Mouse (Mus musculus) liver, postnatal 0 days (tissue): ENCODE measurements around the gene Gdpd5. TPM values are rescaled to one million over a fixed set of nuclear protein-coding genes. Genes with fewer than 3 reads are reported as not detected.
A peak's percentile ranks its signal among the peaks of the same experiment; 100 is the strongest.

Experiments used
- ATAC-seq: fragments of 200-750 bp; cut with Nextera tagmentation; 2 replicates; pipeline ENCODE4 v1.8.0; 2017; ENCODE audit warnings: mild to moderate bottlenecking, moderate library complexity
- DNase-seq: peaks from one replicate; pipeline ENCODE4 v3.0.0-alpha.2; 2016
- H3K27ac ChIP-seq: fragments of 300-500 bp; sonication (generic); 2 replicates; pipeline ENCODE4 v1.5.1; 2014; ENCODE audit warnings: antibody characterized with exemption, moderate library complexity, mild to moderate bottlenecking, low read depth
- H3K27me3 ChIP-seq: fragments of 300-500 bp; sonication (generic); 2 replicates; pipeline ENCODE4 v1.6.1; 2014; ENCODE audit warnings: low read length, control low read depth, mixed read lengths; ENCODE audit not compliant: insufficient read depth
- H3K36me3 ChIP-seq: fragments of 300-500 bp; sonication (generic); replicated peaks from 2 replicates; pipeline ENCODE4 v1.6.1; 2014; ENCODE audit warnings: mild to moderate bottlenecking, control low read depth, low read length, moderate library complexity, mixed read lengths; ENCODE audit not compliant: insufficient read depth
- H3K4me1 ChIP-seq: fragments of 300-500 bp; sonication (generic); 2 replicates; pipeline ENCODE4 v1.6.1; 2014; ENCODE audit warnings: antibody characterized with exemption, mild to moderate bottlenecking, control low read depth; ENCODE audit not compliant: insufficient read depth
- H3K4me2 ChIP-seq: fragments of 300-500 bp; sonication (generic); 2 replicates; pipeline ENCODE4 v1.6.1; 2014; ENCODE audit warnings: low read depth, mild to moderate bottlenecking, low read length, moderate library complexity, mixed read lengths
- H3K4me3 ChIP-seq: fragments of 300-500 bp; sonication (generic); 2 replicates; pipeline ENCODE4 v1.5.1; 2014; ENCODE audit warnings: low read depth, low read length
- H3K9ac ChIP-seq: fragments of 300-500 bp; sonication (generic); replicated peaks from 2 replicates; pipeline ENCODE4 v1.6.1; 2014; ENCODE audit warnings: mild to moderate bottlenecking, moderate library complexity
- H3K9me3 ChIP-seq: fragments of 300-500 bp; sonication (generic); 2 replicates; pipeline ENCODE4 v1.6.1; 2016; ENCODE audit warnings: mild to moderate bottlenecking, control low read depth, low read length, mixed read lengths
- CTCF ChIP-seq: sonication (generic); IDR thresholded peaks from 2 replicates; pipeline ENCODE4 v1.5.1; 2016; ENCODE audit warnings: antibody characterized with exemption, low read depth
- EP300 ChIP-seq: IDR thresholded peaks from 2 replicates; pipeline ENCODE4 v1.6.1; 2016; ENCODE audit warnings: antibody characterized with exemption, low read depth, mild to moderate bottlenecking
- whole genome bisulfite sequencing: fragments of 180-500 bp; shearing (Covaris S2); extraction: QIAGEN DNeasy Blood & Tissue Kit; methylation state at CpG from one replicate; pipeline ENCODE4 v1.1.7; 2014; ENCODE audit not compliant: insufficient replicate concordance; 5-methylcytosine and 5-hydroxymethylcytosine counted together
- polyA plus RNA-seq: library from polyadenylated mRNA; unstranded; fragments of >200 nt; fragmentation: Nextera tagmentation; extraction: Ambion mirVana; gene quantifications from 2 replicates; pipeline ENCODE4 v1.2.1, GENCODE M21; 2015

Gdpd5 gene
- polyA plus RNA-seq, 1 experiment from 2014 or later: 1.7 TPM

DNA sequence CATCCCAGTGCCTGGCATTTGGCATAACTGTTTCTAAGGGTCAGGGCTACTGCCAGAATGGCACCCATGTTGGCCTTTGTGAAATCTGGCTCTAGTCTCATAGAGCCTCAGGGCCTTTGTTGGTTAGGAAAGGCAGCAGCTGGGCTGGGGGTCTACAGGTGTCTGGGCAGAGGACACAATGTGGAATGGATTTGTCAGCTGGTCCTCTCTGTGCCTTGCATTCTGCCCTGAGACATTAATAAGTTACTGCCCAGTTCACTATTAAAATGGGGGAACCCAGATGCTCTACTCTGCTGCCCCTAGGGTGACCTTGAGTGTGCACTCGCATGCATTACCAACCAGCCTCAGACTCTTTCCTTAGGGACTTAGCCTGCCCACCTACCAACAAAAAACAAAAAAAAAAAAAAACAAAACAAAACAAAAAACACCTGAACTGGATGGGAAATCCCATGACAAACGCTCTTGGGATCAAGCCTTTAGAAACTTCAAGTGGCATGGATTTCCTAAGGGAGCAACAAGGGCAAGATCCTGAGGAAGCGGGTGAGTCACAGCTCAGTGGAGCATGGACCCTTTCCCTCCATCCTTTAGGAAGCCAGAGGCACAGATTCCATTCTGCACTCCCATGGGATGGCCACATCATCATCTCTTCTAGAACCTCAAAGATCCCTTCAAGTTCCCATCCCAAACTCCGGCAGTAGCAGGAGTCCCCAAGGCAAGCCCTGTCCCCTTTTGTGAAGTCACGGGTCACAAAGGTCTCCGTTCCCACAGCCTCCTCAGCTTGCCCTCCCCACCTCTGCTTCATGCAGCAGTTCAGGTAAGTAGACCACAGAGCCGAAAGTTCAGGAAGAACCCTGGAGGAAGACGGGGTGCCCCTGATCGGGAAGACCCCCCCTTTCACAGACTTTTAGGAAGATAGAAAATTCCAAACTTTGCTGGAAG lies 31.2 kb upstream of the Gdpd5 start:
- Histone ChIP-seq H3K27ac (no peak overlapping the region), H3K9ac (no peak overlapping the region), H3K9me3 (no peaks in the 10 kb centered on the region), H3K4me2 (peak overlapping the region; percentile 72; the same call in 1 of the 2 replicates), H3K27me3 (peaks cover 10% of the 10 kb centered on the region; the same call in 1 of the 2 replicates), H3K36me3 (no peaks in the 10 kb centered on the region; the same call in 1 of the 2 replicates), H3K4me3 (no peak overlapping the region), H3K4me1 (no peaks in the 10 kb centered on the region)
- ATAC-seq: no peak
- TF ChIP-seq EP300: no peak
- no peak for TF ChIP-seq CTCF
- WGBS: 77% methylated on average over 9 of the region's 9 CpGs
- no peak for DNase-seq

DNA sequence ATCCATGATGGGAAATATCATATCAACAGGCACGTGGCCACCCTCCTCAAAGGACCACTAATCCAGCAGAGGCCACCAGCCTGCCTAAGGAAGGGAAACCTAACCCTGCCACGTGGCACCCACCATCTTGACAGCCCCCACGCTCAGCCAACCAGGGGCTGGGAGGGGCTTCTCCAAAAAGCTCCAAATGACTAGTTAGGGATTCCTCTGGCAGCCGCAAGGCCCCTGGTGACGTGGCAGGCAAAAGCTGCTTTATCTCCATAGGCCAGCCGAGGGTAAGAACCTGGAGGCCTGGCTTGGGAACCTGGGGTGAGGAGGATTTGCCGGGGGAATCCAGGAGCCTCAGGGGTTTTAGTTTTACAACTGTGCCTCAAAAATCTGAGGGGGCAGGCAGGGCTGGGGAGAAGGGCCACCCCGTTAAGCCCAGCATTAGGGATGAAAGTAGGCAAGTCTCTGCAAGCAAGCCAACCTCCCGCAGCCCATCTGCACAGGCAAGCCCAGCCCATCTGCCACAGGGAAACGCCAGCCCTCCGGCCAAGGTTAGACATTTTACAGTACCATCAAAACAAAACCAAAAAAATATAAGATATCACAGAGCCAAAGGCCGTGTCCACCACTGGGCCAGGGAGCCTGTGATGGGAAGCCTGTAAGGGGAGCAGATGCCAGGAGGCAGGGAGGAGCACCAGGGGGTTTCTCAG lies 30.0 kb upstream of the Gdpd5 start:
- H3K36me3 ChIP-seq: no peaks in the 10 kb centered on the region; the same call in 1 of the 2 replicates
- no peaks in the 10 kb centered on the region for H3K9me3 ChIP-seq
- no peak for DNase-seq
- H3K4me1 ChIP-seq: peaks cover 3% of the 10 kb centered on the region; the same call in 1 of the 2 replicates
- H3K27ac ChIP-seq: peak overlapping the region; percentile 39; the same call in 1 of the 2 replicates
- 61% methylated on average over 12 of the region's 12 CpGs for WGBS
- TF ChIP-seq CTCF: no peak
- TF ChIP-seq EP300: no peak
- peaks cover 10% of the 10 kb centered on the region; the same call in 1 of the 2 replicates for H3K27me3 ChIP-seq
- no peak for ATAC-seq
- H3K9ac ChIP-seq: peak overlapping the region; percentile 59
- peak overlapping the region; percentile 72 for H3K4me2 ChIP-seq
- H3K4me3 ChIP-seq: peak overlapping the region; percentile 49

DNA sequence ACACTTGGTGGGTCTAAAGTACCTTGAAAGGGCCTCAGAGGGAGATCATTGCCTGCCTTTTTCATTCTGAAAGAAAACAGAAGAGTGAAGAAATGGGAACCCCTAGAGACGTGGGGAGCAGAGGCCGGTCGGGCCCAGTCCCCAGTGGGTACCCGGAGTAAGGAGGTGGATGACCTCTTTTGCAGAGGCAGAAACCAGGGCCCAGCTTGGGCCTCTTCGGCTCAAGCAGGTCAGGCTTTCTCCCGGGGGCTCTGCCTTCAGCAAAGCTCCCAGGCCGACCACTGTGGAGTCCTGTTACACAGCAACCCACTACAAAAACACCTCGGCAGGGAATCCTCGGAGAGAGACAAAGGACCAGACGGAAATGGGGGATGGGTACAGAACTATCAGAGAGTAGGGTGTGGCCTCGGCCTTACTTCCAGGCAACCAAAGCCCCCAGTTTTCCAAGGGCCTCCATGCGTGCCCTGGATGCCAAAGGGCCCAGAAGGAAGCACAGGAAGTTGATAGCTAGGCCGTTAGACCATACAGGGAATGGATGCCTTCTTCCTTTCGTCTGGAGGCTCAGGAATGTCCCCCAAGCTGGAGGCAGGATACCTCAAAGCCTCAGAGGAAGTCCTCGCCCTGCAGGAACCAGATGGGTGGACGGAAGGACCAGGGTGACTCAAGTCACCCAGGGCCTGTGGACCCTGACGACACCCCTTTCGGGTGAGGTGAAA lies 29.3 kb upstream of the Gdpd5 start:
- peaks cover 10% of the 10 kb centered on the region; the same call in 1 of the 2 replicates for H3K27me3 ChIP-seq
- no peaks in the 10 kb centered on the region for H3K9me3 ChIP-seq
- no peak for TF ChIP-seq EP300
- no peak for TF ChIP-seq CTCF
- DNase-seq (no peak), ATAC-seq (peak; percentile 33; the same call in 1 of the 2 replicates)
- peaks cover 10% of the 10 kb centered on the region for H3K4me1 ChIP-seq
- H3K4me3 ChIP-seq: peak overlapping the region; percentile 49
- peak overlapping the region; percentile 60; the same call in 1 of the 2 replicates for H3K27ac ChIP-seq
- H3K9ac ChIP-seq: peak overlapping the region; percentile 59
- H3K36me3 ChIP-seq: no peaks in the 10 kb centered on the region; the same call in 1 of the 2 replicates
- peak overlapping the region; percentile 72 for H3K4me2 ChIP-seq
- 29% methylated on average over 18 of the region's 18 CpGs for WGBS

DNA sequence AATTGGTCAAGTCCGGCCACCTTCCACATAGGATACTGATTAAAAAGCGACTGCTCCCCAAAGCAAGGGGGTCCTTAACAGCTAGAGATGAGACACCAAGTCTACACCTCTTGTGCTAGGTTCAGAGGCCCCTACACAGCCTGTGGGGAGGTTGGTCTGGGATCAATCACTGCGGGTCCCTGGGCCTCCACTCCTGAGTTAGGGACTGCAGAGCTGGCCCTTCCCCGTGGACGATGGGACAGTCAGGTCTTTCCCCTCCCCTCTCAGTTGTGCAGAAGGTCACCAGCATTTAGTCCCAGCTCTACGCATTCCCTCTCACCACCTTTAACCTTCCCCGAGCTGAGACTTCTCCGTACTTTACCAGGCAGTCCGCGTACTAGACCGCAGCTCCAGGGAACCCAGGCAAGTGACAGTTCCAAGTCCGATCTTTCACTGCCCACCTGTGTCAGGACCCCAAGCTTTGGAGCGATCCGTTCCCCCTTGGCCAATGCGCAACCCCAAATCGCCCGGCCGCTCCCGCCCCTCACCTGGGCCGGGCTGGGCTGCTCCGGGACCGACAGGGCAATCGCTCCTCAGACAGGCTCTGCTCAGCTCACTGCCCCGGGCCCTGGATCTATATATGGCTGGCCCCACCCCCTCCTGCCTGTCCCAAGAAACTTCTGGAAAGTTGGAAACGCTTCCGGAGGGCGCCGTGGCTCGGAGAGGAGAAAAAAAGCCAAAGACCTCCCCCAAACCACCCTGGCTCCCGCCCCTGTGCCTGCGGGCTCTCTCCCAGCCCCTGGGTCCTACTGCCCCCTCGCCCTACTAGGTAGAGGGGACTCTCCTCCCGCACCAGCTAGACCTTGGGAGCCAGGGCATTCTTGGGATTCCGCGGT lies 28.5 kb upstream of the Gdpd5 start, which contains the start of gene Serpinh1:
TSS of gene Serpinh1 (minus strand) at position 714 of the 875 bp plus-strand sequence.
- H3K4me1 ChIP-seq: peaks cover 17% of the 10 kb centered on the region
- H3K9ac ChIP-seq: peak within 1 kb of the TSS; percentile 59
- TF ChIP-seq EP300 (no peak), CTCF (no peak)
- H3K4me2 ChIP-seq: peak within 1 kb of the TSS; percentile 72
- DNase-seq: peak; percentile 64
- H3K9me3 ChIP-seq: no peaks in the 10 kb centered on the region
- peak; percentile 61 for ATAC-seq
- WGBS: 7% methylated on average over 34 of the region's 35 CpGs
- H3K27ac ChIP-seq: peak within 1 kb of the TSS; percentile 60
- no peaks in the 10 kb centered on the region for H3K36me3 ChIP-seq
- peak within 1 kb of the TSS; percentile 49 for H3K4me3 ChIP-seq
- H3K27me3 ChIP-seq: peaks cover 10% of the 10 kb centered on the region; the same call in 1 of the 2 replicates

DNA sequence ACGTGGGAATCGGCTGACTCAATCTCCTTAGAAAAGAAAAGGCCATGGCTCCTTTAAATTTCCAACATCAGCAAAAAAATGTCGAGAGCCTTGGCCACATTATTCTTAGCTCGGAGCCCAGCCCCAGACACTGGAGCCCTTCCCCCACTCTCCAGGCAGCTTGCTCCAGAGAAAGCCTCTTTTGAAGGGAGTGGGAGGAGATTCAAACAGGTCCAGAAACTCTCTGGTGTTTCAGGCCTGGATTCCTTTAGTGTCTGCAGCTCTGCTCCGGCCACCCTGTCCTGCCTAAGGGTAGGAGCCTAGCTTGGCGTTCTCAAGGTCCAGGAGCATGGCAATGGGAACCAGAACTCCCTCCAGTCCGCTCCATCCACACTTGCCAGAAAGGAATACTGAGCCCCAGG lies 25.5 kb upstream of the Gdpd5 start:
- Histone ChIP-seq H3K36me3 (no peaks in the 10 kb centered on the region), H3K27ac (0 out of 2 replicates have a peak overlapping the region, but pooled peaks have one; percentile 13), H3K9ac (no peak overlapping the region), H3K4me3 (no peak overlapping the region), H3K27me3 (peaks cover 10% of the 10 kb centered on the region; the same call in 1 of the 2 replicates), H3K9me3 (no peaks in the 10 kb centered on the region), H3K4me1 (peaks cover 22% of the 10 kb centered on the region), H3K4me2 (no peak overlapping the region)
- ATAC-seq (no peak), DNase-seq (no peak)
- 46% methylated on average over 7 of the region's 7 CpGs for WGBS
- TF ChIP-seq EP300 (no peak), CTCF (no peak)
